Mouse (Mus musculus): ENCODE measurements around the gene Prkar1a.
A peak's percentile ranks its signal among the peaks of the same experiment; 100 is the strongest.

Gene Prkar1a

DNA sequence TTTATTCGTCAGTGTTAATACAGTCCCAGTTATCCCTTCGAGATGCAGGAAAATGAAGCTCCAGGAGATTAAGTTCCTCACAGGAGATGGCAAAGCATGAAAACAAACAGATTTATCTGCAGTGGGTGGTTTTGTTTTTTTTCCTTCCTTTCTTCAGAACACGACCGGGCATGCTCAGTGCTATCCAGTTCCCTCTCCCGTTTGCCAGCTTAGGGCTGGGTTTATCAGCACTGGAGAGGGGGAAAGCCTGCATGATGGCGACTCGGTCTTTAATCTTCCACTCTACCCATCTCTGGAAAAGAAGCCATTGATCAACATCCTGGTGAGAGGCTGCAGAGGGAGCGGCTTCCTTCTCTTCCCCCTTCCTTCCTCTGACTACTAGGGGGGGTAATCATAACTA, at the start of gene Prkar1a:
Gene Prkar1a (plus strand): TSS at position 200 of the 400 bp plus-strand sequence.
- no peak for DNase-seq (ENCODE audit: low read depth)

DNA sequence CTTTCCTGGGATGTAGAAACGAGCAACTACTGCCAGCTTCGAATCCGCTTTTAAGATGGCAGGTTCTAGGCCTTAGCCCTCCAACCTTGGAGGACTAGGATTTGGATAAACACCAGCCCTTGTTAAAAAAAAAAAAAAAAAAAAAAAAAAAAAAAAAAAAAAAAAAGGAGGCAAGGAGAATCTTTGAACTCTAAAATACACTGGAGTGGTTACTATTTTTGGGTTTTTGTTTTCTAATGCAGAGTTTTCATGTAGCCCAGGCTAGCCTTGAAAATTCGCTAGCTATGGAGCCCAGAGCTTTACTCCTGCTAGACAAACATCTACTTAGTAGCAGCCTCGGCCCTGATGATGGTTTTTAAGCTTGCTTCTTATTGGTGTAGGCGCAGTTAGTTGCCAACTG, 41.6 kb upstream of the Prkar1a start:
- DNase-seq (ENCODE audit: low read depth): no peak

DNA sequence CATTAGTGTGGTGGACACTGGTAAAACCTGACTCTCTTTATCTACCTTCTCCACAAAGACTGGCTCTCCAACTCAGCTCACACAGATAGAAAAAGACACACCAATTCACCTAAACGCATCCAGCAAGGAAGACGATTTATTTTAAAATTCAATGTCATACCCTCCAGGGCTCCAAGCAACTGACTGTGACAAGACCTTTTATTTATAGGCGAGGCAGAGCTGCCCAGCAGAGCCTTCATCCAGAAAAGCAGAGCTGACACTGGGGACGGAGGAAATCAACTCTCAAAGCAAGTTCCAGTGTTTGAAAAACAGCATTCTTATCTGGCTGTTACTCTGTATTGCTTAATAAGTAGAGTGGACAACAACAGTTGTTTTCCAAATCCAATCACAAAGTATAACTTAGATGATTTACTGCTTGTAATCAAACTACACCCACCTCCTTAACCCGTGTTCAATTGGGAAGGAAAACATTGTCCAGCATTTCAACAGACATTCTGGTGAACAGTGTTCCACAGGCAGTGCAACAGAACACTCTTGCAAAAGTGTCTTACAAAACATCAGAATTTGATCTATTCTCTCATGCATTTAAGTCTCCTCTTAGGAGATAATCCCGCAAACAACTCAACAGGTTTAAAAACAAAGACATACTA, 40.1 kb upstream of the Prkar1a start:
- no peak for DNase-seq (ENCODE audit: low read depth)

DNA sequence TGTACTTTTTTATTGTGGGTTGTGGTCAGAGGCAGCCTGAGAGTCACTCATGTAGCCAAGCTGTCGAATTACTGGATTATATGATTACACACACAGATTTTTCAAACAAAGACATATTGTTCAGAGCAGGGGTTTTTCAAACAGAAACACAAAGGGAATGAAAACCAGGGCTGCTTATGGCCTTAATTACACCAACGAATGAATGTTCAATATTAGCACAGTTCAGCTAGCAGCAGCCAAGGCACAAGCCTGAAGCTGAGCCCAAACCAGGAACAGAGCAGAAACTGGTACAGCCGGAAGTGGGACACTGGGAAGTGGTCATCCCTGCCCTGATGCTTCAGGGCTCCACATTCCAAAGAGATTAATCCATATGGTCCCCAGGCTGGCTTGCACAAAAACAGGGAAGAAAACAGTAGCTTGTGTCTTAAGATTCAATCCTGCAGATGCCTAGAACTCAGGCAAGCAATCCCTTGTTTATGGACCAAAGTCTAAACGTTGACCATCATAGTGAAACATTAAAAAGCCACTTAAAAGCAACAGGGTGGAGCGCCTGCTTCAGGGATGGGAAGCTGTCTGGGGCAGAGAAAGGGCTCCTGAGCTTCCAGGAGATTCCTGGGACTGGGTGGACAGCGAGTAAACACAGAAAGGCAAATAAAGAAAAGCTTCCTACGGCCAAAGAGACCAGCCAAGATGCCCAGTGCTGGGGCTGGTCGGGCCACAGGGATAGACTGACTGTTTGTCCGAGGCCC, 39.0 kb upstream of the Prkar1a start:
- no peak for DNase-seq (ENCODE audit: low read depth)

DNA sequence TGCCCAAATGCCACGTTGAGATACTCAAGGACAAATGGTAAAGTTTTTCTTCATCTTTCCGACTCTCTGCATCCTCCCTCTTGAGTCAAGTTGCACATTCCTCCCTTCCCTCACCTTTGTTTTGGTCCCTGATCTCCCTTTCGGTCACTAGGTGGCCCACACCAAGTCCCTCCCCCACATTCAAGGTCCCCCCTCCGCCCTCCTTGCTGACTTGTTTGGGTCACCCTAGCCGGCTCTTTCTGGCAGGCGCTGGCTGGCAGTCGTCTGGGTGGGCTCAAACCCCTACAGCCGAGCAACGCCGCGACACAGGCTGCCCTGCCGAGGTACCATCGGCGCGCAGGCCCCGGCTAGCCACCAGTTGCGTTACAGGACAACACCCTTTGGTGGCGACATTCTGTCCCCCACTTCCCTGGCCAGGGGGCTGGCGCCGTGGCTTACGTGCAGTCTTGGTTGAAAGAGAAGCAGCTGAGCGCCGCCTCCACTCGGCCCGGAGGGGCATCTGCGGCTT, 38.4 kb upstream of the Prkar1a start:
- no peak for DNase-seq (ENCODE audit: low read depth)

DNA sequence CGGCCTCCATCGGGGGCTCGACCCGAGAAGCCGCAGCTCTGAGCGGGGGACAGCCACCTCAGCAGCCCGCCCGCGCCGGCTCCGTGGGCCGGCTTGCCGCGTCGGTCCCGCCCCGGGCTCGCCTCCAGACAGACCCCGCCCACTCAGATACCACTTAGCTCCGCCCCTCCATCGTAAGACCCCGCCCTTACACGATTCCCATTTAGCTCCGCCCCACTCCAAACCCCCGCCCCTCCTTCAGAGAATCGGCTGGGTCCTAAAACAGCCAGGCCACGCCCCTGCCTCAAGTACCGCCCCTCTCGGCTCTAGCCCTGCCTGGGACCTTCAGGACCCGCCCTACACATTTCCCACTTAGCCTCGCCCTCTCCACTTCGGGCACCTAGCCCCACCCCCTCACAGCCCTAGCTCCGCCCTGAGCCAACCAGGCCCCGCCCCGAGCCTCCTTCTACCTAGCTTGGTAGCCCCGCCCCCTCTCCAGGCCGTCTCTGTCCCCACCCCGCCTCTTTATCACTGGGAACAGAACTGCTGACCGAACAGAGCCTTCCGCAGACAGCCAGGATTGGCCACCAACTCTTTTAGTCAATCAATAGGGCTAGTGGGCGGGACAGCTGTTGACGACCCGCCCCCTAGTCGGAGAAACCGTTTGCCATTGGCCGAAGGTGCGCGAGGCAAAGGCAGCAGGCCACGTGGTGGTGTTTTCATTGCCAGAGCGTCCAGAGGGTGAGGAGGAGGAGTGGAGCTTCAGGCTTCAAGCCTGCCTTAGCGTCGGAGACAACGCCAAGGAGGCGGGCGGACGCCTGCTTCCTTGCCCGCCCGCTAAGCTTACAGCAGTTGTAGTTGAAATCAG, 37.7 kb upstream of the Prkar1a start, which contains the start of gene Wipi1:
Gene Wipi1 (minus strand): TSS at position 665 of the 847 bp plus-strand sequence.
- DNase-seq (ENCODE audit: low read depth): peak; percentile 94

DNA sequence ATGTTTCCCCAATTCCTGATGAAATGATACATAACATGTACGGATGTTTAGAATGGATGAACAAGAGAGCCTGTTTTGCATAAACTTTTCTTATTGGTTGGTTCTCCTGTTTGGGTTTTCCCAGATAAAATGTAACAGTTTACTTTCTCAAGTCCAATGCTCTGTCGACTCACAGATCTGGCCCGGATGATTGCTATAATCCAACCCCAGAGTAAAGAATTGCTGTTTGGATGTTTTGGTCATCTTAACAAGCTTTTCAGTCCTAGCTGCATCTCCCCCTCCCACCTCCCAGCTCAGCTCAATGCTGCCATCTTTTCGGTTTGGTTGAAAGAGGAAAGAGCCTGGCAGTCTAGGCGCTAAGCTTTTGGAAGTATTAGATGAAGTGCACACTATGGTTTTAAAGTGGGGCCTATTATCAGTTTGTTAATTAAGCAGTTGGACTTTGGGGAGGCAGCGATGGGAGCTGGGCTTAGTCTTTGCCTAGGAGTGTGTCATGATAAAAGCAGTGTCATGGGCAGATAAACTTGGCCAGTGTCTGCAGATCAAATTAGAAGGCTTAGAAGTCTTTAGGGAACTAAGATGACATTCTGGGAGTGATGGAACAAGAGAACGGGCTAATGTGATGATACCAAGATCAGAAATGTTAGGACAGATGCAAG, 36.2 kb upstream of the Prkar1a start:
- no peak for DNase-seq (ENCODE audit: low read depth)

DNA sequence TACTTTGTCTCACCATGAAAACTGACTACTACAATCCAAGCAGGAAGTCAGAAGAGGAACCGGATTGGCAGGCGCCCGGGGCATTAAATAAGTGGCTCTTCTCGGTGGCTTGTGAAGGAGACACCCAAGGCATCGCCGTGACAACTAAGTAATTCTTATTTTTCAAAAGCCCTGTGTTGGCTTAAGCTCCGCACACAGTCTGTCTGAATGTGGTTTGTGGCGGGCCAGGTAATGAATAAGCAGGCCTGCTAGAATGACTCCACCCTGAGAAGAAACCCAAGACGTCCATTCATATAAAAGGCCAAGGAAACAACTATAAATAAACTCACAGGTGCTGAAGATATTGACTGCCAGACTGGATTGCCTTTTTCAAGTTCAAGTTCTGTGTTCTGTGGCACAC, 33.9 kb upstream of the Prkar1a start:
- DNase-seq (ENCODE audit: low read depth): no peak

DNA sequence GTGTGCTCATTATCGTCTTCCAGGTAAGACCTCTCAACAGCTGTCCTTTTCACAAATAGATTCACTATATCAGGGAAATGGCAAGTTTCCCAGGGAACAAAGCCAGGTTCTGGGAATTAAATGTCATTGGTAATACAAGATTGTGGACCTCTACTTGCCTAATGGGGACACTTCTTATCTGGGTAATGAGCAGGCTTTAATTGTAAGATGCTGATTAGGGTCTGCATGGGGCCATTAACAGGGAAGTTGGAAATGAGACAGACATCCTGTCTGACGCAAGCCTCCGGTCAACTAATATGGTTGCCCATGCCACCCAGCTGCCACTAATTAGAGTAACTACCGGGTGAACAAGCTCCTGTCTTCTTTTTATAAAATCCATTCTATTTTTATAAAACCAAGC, 32.9 kb upstream of the Prkar1a start:
- DNase-seq (ENCODE audit: low read depth): no peak

DNA sequence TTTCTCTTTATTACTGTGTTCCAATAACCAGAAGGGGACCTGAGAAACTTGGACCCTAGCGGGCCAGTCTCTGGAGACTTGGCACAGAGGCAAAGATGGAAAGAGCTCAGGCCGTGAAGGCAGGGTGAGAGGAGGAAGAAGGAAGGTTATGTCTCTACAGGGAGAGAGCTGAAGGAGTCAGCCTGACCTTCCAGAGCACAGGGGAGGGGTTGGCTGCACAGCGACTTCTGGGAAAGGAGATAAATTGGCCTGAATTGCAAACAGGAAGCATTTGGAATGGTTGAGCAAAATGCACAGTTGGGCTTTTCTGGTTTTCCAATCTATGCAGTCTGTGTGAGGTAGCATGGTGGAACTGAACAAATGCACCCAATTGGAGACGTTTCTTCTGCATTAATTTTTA, 32.4 kb upstream of the Prkar1a start:
- DNase-seq (ENCODE audit: low read depth): no peak

DNA sequence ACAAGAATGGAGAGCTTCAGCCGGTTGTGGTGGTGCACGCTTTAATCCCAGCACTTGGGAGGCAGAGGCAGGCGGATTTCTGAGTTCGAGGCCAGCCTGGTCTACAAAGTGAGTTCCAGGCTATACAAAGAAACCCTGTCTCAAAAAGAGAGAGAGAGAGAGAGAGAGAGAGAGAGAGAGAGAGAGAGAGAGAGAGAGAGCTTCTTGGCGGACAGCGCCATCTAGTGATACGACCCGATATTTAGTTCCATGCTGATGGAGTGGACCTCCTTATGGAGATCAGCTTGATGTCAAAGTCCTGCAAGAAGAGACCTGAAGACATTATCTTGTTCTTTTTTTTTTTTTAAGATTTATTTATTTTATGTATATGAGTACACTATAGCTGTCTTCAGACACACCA, 30.1 kb upstream of the Prkar1a start:
- DNase-seq (ENCODE audit: low read depth): peak; percentile 84

DNA sequence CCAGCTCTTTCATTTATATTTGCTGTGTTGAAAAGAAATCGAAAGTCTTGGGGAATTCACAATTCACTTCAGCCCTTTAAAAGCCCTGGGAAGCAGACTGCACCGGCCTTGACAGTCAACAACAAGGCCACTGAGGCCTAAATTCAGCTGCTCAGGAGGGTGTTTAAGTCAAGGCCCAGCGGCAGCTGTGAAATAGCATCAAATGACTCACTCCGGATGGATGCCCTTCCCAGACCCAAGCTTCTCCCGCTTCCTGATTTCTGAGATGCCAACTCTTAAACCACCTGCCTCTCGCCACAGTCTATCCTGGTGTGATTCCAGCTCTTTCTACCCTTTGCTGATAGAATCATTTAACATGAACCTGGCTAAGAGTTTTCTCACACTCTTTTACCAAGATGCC, 28.8 kb upstream of the Prkar1a start:
- no peak for DNase-seq (ENCODE audit: low read depth)

DNA sequence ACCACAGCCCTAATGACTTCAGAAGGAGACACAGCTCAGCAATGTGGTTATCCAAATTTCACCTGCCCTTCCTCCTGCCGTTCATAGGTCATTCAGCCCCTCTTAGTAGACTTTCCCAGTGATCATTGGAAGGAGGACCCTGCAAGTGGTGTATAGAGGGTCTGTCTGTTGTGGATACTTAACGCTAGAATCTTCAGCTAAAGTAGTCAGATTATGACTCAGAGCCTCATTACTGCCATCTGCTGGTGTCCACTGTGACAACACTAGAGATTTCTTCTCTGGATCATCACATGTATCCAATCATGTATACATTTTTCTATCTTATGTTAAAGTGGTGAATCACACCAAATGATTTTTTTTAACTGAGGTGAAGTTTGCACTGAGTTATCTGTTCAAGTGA, 28.0 kb upstream of the Prkar1a start:
- DNase-seq (ENCODE audit: low read depth): peak; percentile 86

DNA sequence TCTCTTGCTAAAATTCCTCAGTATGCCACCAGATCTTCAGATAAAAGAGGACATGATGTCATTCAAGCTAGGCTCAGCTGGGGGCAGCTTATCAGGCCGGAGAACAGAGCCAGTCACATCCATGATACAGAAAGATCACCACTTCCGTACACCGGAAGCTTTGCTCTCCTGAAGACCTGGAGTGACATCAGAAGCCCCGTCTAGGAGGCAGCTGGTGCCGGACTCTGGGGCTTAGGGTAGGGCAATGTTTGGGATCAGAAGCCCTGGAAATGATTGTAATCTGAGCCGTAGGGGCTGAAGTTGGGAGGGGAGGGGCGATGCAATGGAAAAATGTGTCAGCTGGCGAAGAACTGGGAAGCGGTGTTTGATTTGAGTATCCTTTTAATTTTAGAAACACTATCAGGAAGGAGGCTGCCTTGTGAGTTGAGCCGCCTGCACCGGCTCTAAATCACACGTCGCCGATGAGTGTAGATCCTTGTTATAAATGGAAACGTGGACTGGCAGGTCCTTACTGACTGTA, 26.6 kb upstream of the Prkar1a start:
- no peak for DNase-seq (ENCODE audit: low read depth)

DNA sequence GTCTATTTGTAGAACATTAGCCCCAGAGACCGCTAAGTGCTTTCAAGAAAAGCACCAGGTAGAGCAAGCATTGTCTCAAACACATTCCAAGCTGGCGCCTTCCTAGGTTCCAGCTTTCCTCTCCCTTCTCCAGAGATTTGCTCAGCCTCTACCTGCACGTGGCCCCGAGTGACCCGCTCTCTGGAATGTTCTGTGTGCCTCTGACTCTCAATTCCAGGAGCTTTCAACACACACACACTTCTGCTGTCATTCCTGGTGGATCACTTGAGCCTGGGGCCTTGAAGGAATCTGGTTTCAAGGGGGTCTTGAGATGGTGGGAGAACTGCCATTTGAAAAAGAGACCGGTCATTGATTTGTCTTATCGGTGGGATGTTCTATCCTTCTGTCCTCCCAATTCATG, 26.0 kb upstream of the Prkar1a start:
- DNase-seq (ENCODE audit: low read depth): no peak

DNA sequence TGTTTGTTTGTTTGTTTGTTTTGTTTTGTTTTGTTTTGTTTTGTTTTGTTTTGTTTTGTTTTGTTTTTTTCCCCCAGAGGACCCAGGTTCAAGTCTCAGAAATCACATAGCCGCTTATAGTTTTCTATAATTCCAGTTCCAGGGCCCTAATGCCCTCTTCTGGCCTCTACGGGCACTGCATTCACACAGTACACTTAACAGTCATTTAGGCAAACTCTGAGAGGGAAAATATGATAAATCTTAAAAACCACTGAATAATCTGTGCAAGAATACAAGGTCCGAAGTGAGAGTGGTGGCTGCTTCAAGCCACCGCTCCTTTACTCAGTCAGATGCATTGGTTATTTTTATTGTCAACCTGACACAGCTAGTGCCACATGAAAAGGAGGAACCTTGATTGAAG, 21.6 kb upstream of the Prkar1a start:
- DNase-seq (ENCODE audit: low read depth): peak; percentile 50

DNA sequence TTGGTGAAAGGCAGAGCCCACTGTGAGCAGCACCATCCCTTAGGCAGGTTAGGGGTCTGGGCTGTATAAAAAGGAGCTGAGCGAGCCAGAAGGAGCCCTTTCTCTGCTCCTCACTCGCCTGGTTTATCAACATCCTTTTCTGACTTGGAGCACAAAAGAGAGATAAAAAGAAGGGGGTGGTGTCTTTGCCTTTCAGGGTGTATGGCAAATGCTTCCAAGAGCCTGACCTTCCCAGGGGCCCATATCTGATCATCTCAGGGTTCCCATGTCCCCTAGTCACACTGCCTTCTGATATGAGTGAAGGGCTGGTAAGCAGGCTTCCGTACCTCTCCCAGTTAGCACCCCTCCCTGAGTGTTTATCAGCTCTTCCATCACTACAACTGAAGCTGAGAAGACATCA, 21.1 kb upstream of the Prkar1a start:
- DNase-seq (ENCODE audit: low read depth): no peak

DNA sequence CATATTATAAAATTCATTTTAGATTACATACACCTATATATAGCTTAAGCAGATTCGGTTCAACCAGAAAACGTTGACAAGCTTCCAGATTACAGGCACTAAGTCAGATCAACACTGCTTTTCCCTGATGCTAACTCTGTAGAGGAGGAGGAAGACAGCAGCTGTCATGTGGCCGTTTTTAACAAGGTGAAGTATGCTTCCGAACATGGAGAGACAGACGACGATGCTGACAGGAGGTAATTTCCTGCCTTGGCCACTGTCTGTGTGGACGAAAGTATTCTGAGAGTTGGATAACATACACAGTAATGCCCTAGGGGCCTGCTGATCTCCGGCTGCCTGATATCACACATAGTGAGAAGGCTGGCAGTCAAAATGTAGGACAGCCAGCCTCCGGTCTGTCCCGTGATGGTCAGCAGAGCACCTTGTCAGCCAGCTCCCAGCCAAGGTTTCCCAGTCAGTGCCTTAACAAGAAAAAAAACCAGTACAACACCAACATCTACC, 20.1 kb upstream of the Prkar1a start:
- DNase-seq (ENCODE audit: low read depth): no peak

DNA sequence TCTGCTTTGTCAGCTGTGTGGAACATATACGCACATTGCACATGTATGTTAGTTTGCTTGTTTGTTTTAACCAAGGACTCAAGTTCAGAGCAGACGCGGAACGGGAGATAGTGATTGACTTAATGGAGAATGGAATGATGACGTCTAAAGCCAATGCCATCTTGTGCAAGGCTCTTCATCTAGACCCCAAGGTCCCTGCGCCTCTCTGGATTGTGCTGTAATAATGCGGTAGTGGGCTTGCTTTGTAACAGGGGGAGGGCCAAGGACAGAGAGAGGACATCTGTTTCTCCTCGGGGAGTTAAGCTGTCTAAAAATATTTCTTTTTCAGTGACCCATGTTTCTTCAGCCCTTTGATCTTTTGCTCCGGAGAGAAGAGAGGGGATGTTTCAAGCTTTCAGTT, 14.3 kb upstream of the Prkar1a start:
- no peak for DNase-seq (ENCODE audit: low read depth)

DNA sequence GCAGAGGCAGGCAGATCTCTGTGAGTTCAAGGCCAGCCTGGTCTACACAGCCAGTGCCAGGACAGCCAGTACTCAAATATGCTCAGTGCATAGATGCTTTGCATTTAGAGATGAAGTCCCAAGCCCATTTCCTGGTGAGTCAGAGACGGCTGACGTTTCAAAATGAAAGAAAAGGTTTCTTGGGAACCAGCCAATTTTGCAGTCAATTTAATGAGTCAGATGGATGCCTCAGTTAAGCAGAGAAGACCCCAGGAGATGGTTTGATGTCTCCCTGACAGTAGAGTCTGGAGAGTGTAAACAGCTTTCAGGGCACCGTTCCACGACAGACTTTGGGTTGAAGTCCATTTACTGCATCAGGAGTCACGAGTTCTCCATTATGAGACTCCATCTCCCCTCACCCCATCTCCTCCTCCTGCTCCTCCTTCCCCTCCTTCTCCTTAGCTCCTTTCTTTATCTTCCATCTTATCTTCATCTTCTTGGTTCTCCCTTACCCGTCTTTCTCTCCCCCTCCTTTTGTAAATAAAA, 13.3 kb upstream of the Prkar1a start:
- no peak for DNase-seq (ENCODE audit: low read depth)

DNA sequence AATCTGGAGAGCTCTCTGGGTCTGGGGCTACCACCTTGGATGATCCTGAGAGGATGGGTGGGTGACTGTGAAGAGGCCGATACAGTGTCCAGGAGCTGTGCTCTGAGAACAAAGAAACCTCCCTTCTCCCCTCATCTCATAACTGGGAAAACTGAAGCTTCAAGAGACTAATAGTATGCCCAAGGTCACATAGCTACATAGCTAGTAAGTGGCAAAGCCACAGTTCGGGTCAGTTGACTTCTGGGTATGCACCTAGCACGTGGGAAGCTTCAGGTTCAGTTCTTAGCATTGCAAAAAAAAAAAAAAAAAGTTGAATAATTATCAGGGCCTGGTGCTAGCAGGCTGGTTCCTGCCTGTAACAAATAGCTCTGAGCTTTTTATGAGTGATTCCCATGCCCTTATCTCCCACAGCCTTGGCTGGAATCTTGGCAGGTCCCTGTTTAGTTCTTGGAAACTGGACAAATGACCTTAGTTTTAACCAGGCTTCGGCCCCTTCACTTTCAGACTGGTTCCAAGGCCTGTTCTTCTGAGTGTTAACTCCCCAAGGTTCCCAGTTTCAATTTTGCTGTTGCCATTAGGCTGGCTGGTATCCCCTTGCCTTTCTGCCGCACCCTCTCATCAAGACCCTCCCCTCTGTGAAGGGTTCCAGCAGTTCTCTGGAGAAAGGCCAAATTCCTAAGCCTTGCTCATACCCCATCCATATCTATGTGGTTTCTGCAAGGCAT, 7.5 kb upstream of the Prkar1a start:
- DNase-seq (ENCODE audit: low read depth): no peak

Data from naive thymus-derived CD4-positive, alpha-beta T cell, adult 2 months (primary cell).